Mouse (Mus musculus): ENCODE results near the gene Tmem273.

DNA sequence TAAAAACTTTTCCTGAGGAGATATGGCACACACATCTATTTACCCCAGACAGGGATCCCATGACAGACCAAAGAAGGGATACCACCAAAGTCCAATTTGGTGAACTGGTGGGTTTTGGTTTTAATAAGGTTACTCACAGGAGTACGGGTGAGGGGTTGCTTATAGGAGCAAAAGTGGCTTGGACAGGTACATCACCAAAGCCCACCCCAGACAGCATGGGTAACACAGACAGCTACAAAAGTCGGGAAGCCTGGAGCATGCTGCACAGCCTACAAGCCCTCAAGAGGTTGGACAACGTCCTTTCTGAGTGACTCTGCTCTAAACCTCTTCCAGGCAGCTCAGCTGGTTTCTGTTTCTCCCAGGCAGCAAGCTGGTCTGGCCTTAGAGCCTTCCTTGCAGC, 7.4 kb upstream of the Tmem273 start:
- TF ChIP-seq CTCF (IDR thresholded peaks at IDR 0.05 in 2 of 3, conservative IDR thresholded peaks at IDR 0.05 in 1 of 3; ENCODE audit: control insufficient read depth in 1 of 3, insufficient read depth in 1 of 3, low read depth in 2 of 3, low read length in 3 of 3, poor library complexity in 1 of 3, severe bottlenecking in 1 of 3): no peak
- TF ChIP-seq CHD2 (IDR thresholded peaks at IDR 0.05; ENCODE audit: low read length): no peak
- TF ChIP-seq NRF1 (IDR thresholded peaks at IDR 0.05; ENCODE audit: insufficient read depth, low read depth, low read length, poor library complexity, severe bottlenecking): no peak
- TF ChIP-seq RCOR1 (IDR thresholded peaks at IDR 0.05; ENCODE audit: low read depth, low read length): no peak
- no peak for TF ChIP-seq JUND (IDR thresholded peaks at IDR 0.05; ENCODE audit: low read depth, low read length)
- TF ChIP-seq HCFC1 (IDR thresholded peaks at IDR 0.05; ENCODE audit: low read depth, low read length): no peak
- TF ChIP-seq MAFK (IDR thresholded peaks at IDR 0.05; ENCODE audit: borderline replicate concordance, low read depth, low read length): no peak
- TF ChIP-seq ZNF384 (IDR thresholded peaks at IDR 0.05; ENCODE audit: low read depth, low read length): no peak
